In the genomic region with DNA sequence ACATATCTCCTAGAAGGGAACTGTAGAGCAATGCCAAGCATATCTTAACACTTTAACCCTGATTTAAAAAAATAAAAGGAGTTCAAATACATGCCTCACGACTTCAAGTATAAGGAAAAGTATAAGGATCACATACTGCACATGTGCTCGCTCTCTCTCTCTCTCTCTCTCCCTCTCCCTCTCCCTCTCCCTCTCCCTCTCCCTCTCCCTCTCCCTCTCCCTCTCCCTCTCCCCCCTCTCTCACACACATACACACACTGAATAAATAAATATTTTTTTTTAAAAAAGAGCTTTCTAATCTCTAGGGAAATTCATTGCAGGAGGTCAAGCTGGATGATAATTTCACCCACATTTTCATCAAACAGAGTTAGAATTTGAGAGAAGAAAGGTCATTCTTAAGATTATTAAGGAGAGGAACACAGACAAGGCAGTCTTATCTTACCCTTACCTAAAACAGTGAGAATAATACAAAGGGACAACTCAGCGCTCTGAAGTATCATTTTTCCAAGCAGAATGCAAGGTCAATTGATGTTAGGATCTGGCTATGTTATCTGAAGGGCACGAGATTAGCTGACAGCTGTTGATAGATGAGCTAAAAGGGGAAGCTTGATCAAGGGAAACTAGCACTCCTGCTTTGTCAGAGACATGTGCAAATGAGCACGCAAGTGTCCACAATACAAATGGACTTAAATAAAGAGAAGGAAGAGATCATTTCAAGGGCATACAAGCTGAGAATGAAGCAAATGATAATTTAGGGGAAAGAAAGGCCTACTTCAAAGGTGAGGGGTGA, we compare ENCODE assay signal across 26 mouse cellular contexts.
A peak's percentile ranks its signal among the peaks of the same experiment; 100 is the strongest.
DNase-seq lines count a peak whose midpoint lies in the region; ATAC-seq and TF ChIP-seq lines count a peak whose summit lies in the region.
"Had no signal": no experiment of that assay in that cellular context is flagged by ENCODE, and none has a peak within 500 bp of the region (broad histone marks: within the 10 kb centered on the region; RNA-seq: fewer than 3 reads in every experiment).

No protein-coding gene starts in this region.

- H3K9ac ChIP-seq in heart, embryonic 15.5 days: no peak overlapping the region
- H3K9ac ChIP-seq in midbrain, embryonic 14.5 days (replicated peaks; ENCODE audit: low read length): no peak overlapping the region
- H3K9ac ChIP-seq in midbrain, postnatal 0 days (replicated peaks; ENCODE audit: low read length, poor library complexity, severe bottlenecking): no peak overlapping the region
- H3K9ac ChIP-seq: embryonic facial prominence, embryonic 13.5 days; forebrain, embryonic 12.5 days; liver, embryonic 12.5 days; midbrain, embryonic 13.5 days; neural tube, embryonic 12.5 days had no signal

- peak; percentile 3 for DNase-seq in adrenal gland, postnatal 10 days
- DNase-seq in adrenal gland, adult 18-20 months (ENCODE audit: low spot score in 2 of 2): no peak
- no peak for DNase-seq in heart, adult 8-10 months (ENCODE audit: low spot score)
- DNase-seq in midbrain, embryonic 14.5 days: peak; percentile 2
- no peak for DNase-seq in midbrain, postnatal 0 days (ENCODE audit: low spot score)
- DNase-seq in embryo, embryonic 11.5 days (ENCODE audit: low read depth, low spot score): peak; percentile 26
- no peak for DNase-seq in cerebellum, postnatal 14 days
- DNase-seq: cerebellum, adult 8-10 months; gastrocnemius, postnatal 25 days; kidney, postnatal 25 days; layer of hippocampus, postnatal 36 days; lung, adult 18-20 months; thymus, adult 2 months; thymus, postnatal 4 days had no signal

- H3K27ac ChIP-seq in heart, embryonic 15.5 days: 0 out of 2 replicates have a peak overlapping the region, but pooled peaks have one; percentile 34
- no peak overlapping the region for H3K27ac ChIP-seq in midbrain, embryonic 14.5 days (replicated peaks; ENCODE audit: low read depth, low read length)
- no peak overlapping the region for H3K27ac ChIP-seq in midbrain, postnatal 0 days (ENCODE audit: low read depth, low read length)
- H3K27ac ChIP-seq: embryonic facial prominence, embryonic 13.5 days; forebrain, embryonic 12.5 days; hindbrain, postnatal 0 days; layer of hippocampus, adult 2 months; liver, embryonic 12.5 days; midbrain, embryonic 13.5 days; neural tube, embryonic 12.5 days; stomach, postnatal 0 days had no signal

- 19% methylated on average over 5 of the region's 5 CpGs for WGBS in heart, embryonic 15.5 days
- 72% methylated on average over 5 of the region's 5 CpGs for WGBS in midbrain, embryonic 14.5 days
- 66% methylated on average over 5 of the region's 5 CpGs for WGBS in midbrain, postnatal 0 days

- no peaks in the 10 kb centered on the region for H3K9me3 ChIP-seq in heart, embryonic 15.5 days (replicated peaks)
- no peaks in the 10 kb centered on the region for H3K9me3 ChIP-seq in midbrain, embryonic 14.5 days (ENCODE audit: control insufficient read depth, low read length)
- H3K9me3 ChIP-seq in midbrain, postnatal 0 days (ENCODE audit: low read length): no peaks in the 10 kb centered on the region
- H3K9me3 ChIP-seq: embryonic facial prominence, embryonic 13.5 days; forebrain, embryonic 12.5 days; liver, embryonic 12.5 days; midbrain, embryonic 13.5 days; neural tube, embryonic 12.5 days had no signal

- no peaks in the 10 kb centered on the region for H3K36me3 ChIP-seq in heart, embryonic 15.5 days
- H3K36me3 ChIP-seq in midbrain, embryonic 14.5 days (ENCODE audit: control insufficient read depth, insufficient read depth, low read length): no peaks in the 10 kb centered on the region
- H3K36me3 ChIP-seq in midbrain, postnatal 0 days (ENCODE audit: insufficient read depth, low read length): no peaks in the 10 kb centered on the region
- H3K36me3 ChIP-seq: embryonic facial prominence, embryonic 13.5 days; forebrain, embryonic 12.5 days; liver, embryonic 12.5 days; midbrain, embryonic 13.5 days; neural tube, embryonic 12.5 days had no signal

- H3K4me2 ChIP-seq in heart, embryonic 15.5 days: no peak overlapping the region
- no peak overlapping the region for H3K4me2 ChIP-seq in midbrain, embryonic 14.5 days (ENCODE audit: low read length)
- no peak overlapping the region for H3K4me2 ChIP-seq in midbrain, postnatal 0 days (ENCODE audit: low read depth, low read length, poor library complexity, severe bottlenecking)
- H3K4me2 ChIP-seq: embryonic facial prominence, embryonic 13.5 days; forebrain, embryonic 12.5 days; liver, embryonic 12.5 days; midbrain, embryonic 13.5 days; neural tube, embryonic 12.5 days had no signal

- no peak for TF ChIP-seq CTCF in midbrain, postnatal 0 days (IDR thresholded peaks at IDR 0.05)

- H3K4me1 ChIP-seq in heart, embryonic 15.5 days (replicated peaks): peaks cover 4% of the 10 kb centered on the region; the same call in 1 of the 2 replicates
- no peaks in the 10 kb centered on the region for H3K4me1 ChIP-seq in midbrain, embryonic 14.5 days (ENCODE audit: control insufficient read depth, insufficient read depth, low read length)
- no peaks in the 10 kb centered on the region for H3K4me1 ChIP-seq in midbrain, postnatal 0 days (ENCODE audit: insufficient read depth, low read length)
- H3K4me1 ChIP-seq: embryonic facial prominence, embryonic 13.5 days; forebrain, embryonic 12.5 days; liver, embryonic 12.5 days; midbrain, embryonic 13.5 days; neural tube, embryonic 12.5 days had no signal

- no peak for ATAC-seq in heart, embryonic 15.5 days (replicated peaks; ENCODE audit: insufficient number of reproducible peaks, insufficient read depth, low FRiP score, low read depth)
- no peak for ATAC-seq in midbrain, embryonic 14.5 days (ENCODE audit: low FRiP score, low TSS enrichment)
- no peak for ATAC-seq in midbrain, postnatal 0 days (ENCODE audit: low FRiP score)
- ATAC-seq: CD4-positive, CD25-positive, alpha-beta regulatory T cell, adult 4 months; hindbrain, postnatal 0 days; intestine, embryonic 16.5 days; liver, embryonic 12.5 days; midbrain, embryonic 13.5 days had no signal

- no peaks in the 10 kb centered on the region for H3K27me3 ChIP-seq in heart, embryonic 15.5 days
- no peaks in the 10 kb centered on the region for H3K27me3 ChIP-seq in midbrain, embryonic 14.5 days (ENCODE audit: control insufficient read depth, insufficient read depth, low read length)
- H3K27me3 ChIP-seq in midbrain, postnatal 0 days (ENCODE audit: insufficient read depth, low read length): no peaks in the 10 kb centered on the region
- H3K27me3 ChIP-seq: embryonic facial prominence, embryonic 13.5 days; forebrain, embryonic 12.5 days; liver, embryonic 12.5 days; midbrain, embryonic 13.5 days; neural tube, embryonic 12.5 days had no signal

- no peak overlapping the region for H3K4me3 ChIP-seq in heart, embryonic 15.5 days
- H3K4me3 ChIP-seq in midbrain, embryonic 14.5 days (replicated peaks; ENCODE audit: low read depth, low read length): no peak overlapping the region
- no peak overlapping the region for H3K4me3 ChIP-seq in midbrain, postnatal 0 days (ENCODE audit: low read depth, low read length)
- H3K4me3 ChIP-seq: embryonic facial prominence, embryonic 13.5 days; erythroblast, embryonic 14.5 days; forebrain, embryonic 12.5 days; layer of hippocampus, adult 2 months; liver, embryonic 12.5 days; midbrain, embryonic 13.5 days; neural tube, embryonic 12.5 days had no signal

Comparison
In these comparisons a context has a peak if more than half of its experiments do, and no peak if none do; other contexts are left out.
1. DNase-seq: peak in adrenal gland, postnatal 10 days (single experiment), midbrain, embryonic 14.5 days (single experiment) and embryo, embryonic 11.5 days (single experiment); none in adrenal gland, adult 18-20 months (0 of 2), heart, adult 8-10 months (single experiment), midbrain, postnatal 0 days (single experiment) and cerebellum, postnatal 14 days (0 of 2).